Mouse (Mus musculus): Measurements from ENCODE around the gene Mrps36. TPM values are rescaled to one million over a fixed set of nuclear protein-coding genes. Genes with fewer than 3 reads are reported as not detected.
A peak's percentile ranks its signal among the peaks of the same experiment; 100 is the strongest.
"Not testable (repeated sequence)": the region's sequence is repeated elsewhere in the genome, so short reads cannot be mapped to it uniquely, and the experiment has no call there.

Mrps36 gene
- polyA plus RNA-seq, 3 experiments from 2014 or later = 104 to 123 (median 106) TPM

GRCm38 (mm10) chr13:100731462-100732046, 12.9 kb downstream of the Mrps36 start:
- not testable (repeated sequence) for ATAC-seq

DNA sequence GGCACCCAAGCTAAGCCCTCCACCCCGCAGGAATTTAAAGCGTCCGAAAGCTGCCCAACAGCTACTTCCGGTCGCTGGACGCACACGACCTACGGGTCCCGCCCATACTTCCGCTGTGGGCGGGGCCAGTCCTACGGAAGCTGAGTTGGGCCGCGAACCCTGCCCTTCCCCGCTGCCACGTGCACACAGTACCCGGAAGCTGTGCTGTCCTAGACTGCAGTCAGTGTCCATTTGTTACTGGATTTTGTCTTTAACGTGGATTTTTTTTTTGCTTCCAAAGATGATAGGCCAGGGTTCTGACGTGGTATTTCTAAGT, 13.6 kb downstream of the Mrps36 start, which contains the start of gene Cdk7:
Gene Cdk7 (minus strand): TSS at position 79 of the 316 bp plus-strand sequence.
- ATAC-seq = peak; percentile 98

DNA sequence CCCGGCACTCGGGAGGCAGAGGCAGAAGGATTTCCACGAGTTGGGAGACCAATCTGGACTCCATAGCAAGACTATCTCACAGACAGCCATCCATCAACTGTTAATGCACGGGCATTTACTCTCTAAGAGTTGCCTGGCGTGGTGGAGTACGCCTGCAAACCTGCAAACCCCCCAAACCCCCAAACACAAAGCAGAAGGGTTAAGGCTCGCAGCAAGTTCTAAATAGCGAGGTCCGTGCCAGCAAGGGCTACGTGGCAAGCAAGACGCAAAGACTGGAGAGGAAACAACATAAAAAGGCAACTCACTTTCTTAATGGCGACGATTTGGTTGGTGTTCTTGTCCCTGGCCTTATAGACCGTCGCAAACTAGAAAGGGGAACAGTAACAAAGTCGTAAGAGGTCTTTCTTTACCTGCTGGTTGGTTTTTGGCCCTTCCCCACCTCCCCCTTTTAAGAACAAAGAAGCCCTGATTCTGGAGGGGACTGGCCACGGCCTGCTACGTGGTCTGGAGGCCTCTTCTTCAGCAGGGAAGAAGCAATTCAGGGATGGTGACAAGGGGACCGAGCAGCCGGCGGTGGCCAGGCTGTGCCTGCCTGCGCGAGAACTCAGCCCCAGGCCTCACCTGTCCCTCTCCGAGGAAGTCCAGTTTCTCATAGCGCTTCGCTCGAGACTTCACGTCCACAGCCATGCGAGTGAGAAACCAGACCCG, 14.2 kb downstream of the Mrps36 start:
- ATAC-seq = no peak

DNA sequence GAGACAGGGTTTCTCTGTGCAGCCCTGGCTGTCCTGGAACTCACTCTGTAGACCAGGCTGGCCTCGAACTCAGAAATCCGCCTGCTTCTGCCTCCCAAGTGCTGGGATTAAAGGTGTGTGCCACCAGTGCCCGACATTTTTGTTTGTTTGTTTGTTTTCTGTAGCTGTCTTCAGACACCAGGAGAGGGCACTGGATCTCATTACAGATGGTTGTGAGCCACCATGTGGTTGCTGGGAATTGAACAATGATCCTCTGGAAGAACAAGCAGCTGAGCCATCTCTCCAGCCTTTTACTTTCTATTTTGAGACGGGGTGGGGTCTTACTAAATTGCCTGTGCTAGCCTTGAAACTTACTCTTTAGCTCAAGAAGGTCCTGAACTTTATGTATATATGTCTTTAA, 15.9 kb downstream of the Mrps36 start:
- ATAC-seq = not testable (repeated sequence)

GRCm38 (mm10) chr13:100728086-100728485, 16.4 kb downstream of the Mrps36 start:
- ATAC-seq = no peak

- peak; percentile 72 for ATAC-seq
Observed at GRCm38 (mm10) chr13:100725194-100725593, 19.3 kb downstream of the Mrps36 start.

DNA sequence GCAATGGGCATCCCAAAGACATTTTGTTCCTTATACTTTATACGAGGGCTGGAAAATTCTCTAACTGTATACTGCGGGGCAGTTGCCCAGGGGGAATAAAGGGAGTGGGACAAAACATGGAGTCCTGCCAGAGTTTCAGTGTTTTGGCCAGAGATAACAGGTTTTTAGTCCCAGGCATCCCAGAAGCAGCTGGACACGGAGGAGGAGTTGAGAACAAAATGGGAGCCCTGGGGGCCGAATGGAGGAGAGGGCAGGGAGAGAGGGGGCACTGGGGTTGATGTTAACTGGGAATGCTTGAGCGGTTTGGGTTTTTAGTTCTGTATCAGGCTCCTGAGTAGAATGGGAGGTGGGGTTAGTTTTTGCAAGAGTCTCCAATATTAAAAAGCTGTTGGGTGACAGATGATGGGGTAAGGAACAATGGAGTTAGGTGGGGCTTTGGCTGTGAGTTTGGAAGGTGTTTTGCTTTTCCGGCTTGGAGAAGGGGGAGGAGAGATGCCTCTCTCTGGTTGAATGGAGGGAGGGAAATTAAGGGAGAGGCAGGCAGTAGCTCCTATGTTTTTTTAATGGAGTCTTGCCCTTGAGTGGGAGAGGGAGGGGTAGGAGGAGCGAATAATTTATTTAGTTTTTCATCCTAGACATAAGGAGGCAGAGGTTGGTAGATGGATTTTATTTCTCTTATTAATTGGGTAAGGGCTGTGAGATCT, 20.3 kb downstream of the Mrps36 start:
- no peak for ATAC-seq

- no peak for ATAC-seq
Observed at GRCm38 (mm10) chr13:100721656-100722055, 22.8 kb downstream of the Mrps36 start.

GRCm38 (mm10) chr13:100715467-100715866, 29.0 kb downstream of the Mrps36 start:
- no peak for ATAC-seq

GRCm38 (mm10) chr13:100706206-100706605, 38.3 kb downstream of the Mrps36 start:
- no peak for ATAC-seq

GRCm38 (mm10) chr13:100703468-100703867, 41.0 kb downstream of the Mrps36 start:
- no peak for ATAC-seq

DNA sequence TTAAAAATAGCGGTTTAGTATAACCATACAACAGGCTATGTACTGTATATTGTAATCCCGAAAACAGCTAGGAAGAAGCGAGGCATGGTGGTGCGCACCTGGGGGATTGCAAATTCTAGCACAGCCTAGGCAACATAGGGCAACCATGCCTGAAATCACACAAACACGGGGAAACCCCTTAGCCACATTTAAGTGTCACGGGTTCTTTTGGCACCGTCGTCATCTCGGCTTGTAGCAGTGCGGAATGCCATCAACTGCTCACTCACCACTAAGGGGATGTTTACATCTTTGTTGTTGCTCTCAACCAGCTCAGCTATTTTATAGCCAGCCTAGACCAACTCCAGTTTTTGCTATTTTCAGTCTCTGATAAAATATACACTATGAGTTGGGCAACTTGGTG, 45.6 kb downstream of the Mrps36 start:
- no peak for ATAC-seq

DNA sequence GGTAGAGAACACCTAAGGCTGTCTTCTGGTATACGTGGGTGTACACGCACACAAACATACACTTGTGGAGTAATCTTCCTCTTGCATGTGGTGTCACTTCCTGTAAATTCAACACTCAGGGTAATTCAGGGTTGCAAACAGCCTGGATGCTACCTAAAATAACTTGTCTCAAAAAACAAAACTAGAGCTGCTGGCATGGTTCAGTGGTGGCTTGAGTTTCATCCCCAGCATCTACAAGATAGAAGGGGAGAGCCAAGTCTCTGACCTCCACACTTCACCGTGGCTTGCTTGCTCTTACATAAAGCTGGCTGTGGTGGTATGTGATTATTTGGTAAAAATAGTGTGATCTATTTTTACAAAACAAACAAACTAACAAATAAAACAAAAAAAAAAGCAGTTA, 46.9 kb downstream of the Mrps36 start:
- no peak for ATAC-seq

- no peak for ATAC-seq
Observed at GRCm38 (mm10) chr13:100687513-100687912, 56.9 kb downstream of the Mrps36 start.

Other genes starting within 250 kb of the Mrps36 start
- gene Ocln, start 191.9 kb downstream of the Mrps36 start, polyA plus RNA-seq (2017; shearing (Covaris generic)) = under 1 TPM in 2 of 3 experiments, not detected in 1; 0.57 to 0.66 TPM
- gene Marveld2, start 127.7 kb downstream of the Mrps36 start, polyA plus RNA-seq (2017; shearing (Covaris generic)) = 1 to 10 TPM; 4.3 to 9.7 (median 7.9) TPM
- 100 to 1,000 TPM; 109 to 138 (median 137) TPM for gene Ak6, start 93.7 kb downstream of the Mrps36 start, polyA plus RNA-seq (2017; shearing (Covaris generic))
- 10 to 100 TPM; 22.2 to 28.6 (median 27.5) TPM for gene Rad17, start 93.6 kb downstream of the Mrps36 start, polyA plus RNA-seq (2017; shearing (Covaris generic))
- gene Taf9, start 93.1 kb downstream of the Mrps36 start, polyA plus RNA-seq (2017; shearing (Covaris generic)) = 10 to 100 TPM in 1 of 3 experiments, 1 to 10 TPM in 2; 3.3 to 21.7 (median 9.0) TPM
- 10 to 100 TPM; 24.9 to 30.1 (median 25.8) TPM for gene Ccdc125, start 74.9 kb downstream of the Mrps36 start, polyA plus RNA-seq (2017; shearing (Covaris generic))
- 10 to 100 TPM; 80.9 to 96.4 (median 82.6) TPM for gene Cdk7, start 13.7 kb downstream of the Mrps36 start, polyA plus RNA-seq (2017; shearing (Covaris generic))
- 10 to 100 TPM in 1 of 3 experiments, 1 to 10 TPM in 2; 3.2 to 16.6 (median 3.2) TPM for gene Cenph, start 31.2 kb upstream of the Mrps36 start, polyA plus RNA-seq (2017; shearing (Covaris generic))
- 100 to 1,000 TPM in 1 of 3 experiments, 10 to 100 TPM in 2; 10.2 to 168 (median 20.0) TPM for gene Ccnb1, start 41.9 kb upstream of the Mrps36 start, polyA plus RNA-seq (2017; shearing (Covaris generic))
- 10 to 100 TPM; 11.5 to 15.0 (median 12.7) TPM for gene Slc30a5, start 88.8 kb upstream of the Mrps36 start, polyA plus RNA-seq (2017; shearing (Covaris generic))